13 mouse cellular contexts compared by ENCODE assay signal in genomic region chr6:125601190-125601589, GRCm38 (mm10).
"Had no signal": no experiment of that assay in that cellular context is flagged by ENCODE, and none has a peak within 500 bp of the region (broad histone marks: within the 10 kb centered on the region; RNA-seq: fewer than 3 reads in every experiment).

No protein-coding gene starts in this region.

- H3K9me3 ChIP-seq: midbrain, embryonic 10.5 days; midbrain, embryonic 15.5 days; stomach, embryonic 15.5 days had no signal

- DNase-seq: kidney, adult 11 months; kidney, adult 9 months; kidney, postnatal 36 days; left cerebral cortex, postnatal 4 days; lung, adult 18-20 months; right cerebral cortex, postnatal 14 days; thymus, postnatal 14 days had no signal

- H3K27me3 ChIP-seq: stomach, embryonic 15.5 days had no signal

- H3K36me3 ChIP-seq: midbrain, embryonic 10.5 days; midbrain, embryonic 15.5 days; stomach, embryonic 15.5 days had no signal

- H3K4me2 ChIP-seq: midbrain, embryonic 15.5 days; stomach, embryonic 15.5 days had no signal

- H3K9ac ChIP-seq: liver, embryonic 14.5 days; midbrain, embryonic 15.5 days; stomach, embryonic 15.5 days had no signal

- H3K27ac ChIP-seq: kidney, postnatal 0 days; layer of hippocampus, adult 2 months; liver, embryonic 14.5 days; midbrain, embryonic 10.5 days; midbrain, embryonic 15.5 days; stomach, embryonic 15.5 days had no signal

- H3K4me3 ChIP-seq: layer of hippocampus, adult 2 months; midbrain, embryonic 10.5 days; midbrain, embryonic 15.5 days; stomach, embryonic 15.5 days had no signal
